Mouse (Mus musculus): ENCODE data around the gene Kras. TPM values are rescaled to one million over a fixed set of nuclear protein-coding genes. Genes with fewer than 3 reads are reported as not detected.
A peak's percentile ranks its signal among the peaks of the same experiment; 100 is the strongest.

Gene Kras
- 44.1 and 45.4 TPM in 2 replicates for polyA plus RNA-seq (2015; fragmentation: Nextera tagmentation; extraction: Ambion mirVana)

DNA sequence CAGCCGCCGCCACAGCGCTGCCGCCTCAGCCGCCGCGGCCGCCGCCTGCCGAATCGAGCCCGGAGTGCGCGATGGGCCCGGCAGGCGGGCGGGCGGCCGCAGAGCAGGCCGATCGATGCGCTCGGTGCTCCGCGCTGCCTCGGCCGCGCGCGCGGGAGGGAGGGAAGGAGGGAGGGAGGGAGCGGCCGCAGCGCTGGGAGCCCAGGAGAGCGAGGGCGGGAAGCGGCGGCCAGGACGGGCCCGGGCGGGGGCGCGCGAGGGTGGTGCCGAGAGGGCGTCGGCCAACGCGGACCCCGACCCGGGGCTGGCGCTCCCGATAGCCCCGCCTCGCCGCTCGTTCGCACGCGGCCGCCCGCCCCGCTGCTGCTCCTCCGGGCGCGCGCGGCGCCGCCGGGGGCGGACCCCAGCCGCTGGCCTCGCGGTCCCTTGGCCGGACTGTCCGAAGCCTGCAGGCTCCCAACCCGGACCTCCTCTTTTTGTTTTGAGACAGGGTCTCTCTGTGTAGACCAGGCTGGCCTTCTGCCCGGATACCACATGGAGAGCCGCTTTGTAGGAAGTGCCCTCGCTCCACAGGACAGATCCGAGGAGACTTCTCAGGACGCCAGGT, at the start of gene Kras:
Gene Kras (minus strand): TSS at position 55 of the 607 bp plus-strand sequence.
- Histone ChIP-seq H3K4me1 (ENCODE audit: control insufficient read depth, insufficient read depth, low read length) (peaks cover 11% of the 10 kb centered on the region), H3K27me3 (ENCODE audit: control insufficient read depth, insufficient read depth, low read length) (peaks cover 17% of the 10 kb centered on the region), H3K9me3 (replicated peaks; ENCODE audit: control insufficient read depth, low read length) (no peaks in the 10 kb centered on the region), H3K9ac (ENCODE audit: low read length) (peak within 1 kb of the TSS; percentile 95), H3K4me2 (ENCODE audit: low read depth, low read length) (peak within 1 kb of the TSS; percentile 95), H3K36me3 (ENCODE audit: control insufficient read depth, insufficient read depth) (no peaks in the 10 kb centered on the region), H3K4me3 (ENCODE audit: low read length) (peak within 1 kb of the TSS; percentile 93), H3K27ac (ENCODE audit: low read length) (peak within 1 kb of the TSS; percentile 70)
- under 1% methylated on average over 60 of the region's 83 CpGs for WGBS
- peak; percentile 92 for ATAC-seq (replicated peaks; ENCODE audit: extremely low read depth, insufficient read depth, low FRiP score)

DNA sequence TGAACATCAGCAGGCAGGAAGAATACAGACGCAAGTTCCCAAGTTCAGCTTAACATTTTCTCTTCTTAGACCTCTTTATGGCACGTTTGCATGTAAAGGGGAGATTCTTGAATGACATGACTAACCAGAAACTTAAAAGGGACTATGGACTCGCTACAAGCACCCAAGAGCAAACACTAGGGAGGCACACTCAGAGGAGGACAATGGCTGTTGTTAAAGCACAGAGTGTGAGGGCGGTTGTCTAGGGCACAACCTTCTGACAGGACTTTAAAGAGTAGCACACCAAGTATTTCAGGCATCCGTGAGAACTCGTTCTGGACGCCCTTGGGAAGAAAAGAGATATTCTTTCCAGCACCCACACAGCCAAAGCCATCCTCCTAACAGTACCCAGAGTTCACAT, 47.6 kb upstream of the Kras start:
- whole genome bisulfite sequencing: 49% methylated on average over 7 of the region's 7 CpGs
- H3K36me3 ChIP-seq (ENCODE audit: control insufficient read depth, insufficient read depth): no peaks in the 10 kb centered on the region
- peaks cover 2% of the 10 kb centered on the region; the same call in 1 of the 2 replicates for H3K9me3 ChIP-seq (replicated peaks; ENCODE audit: control insufficient read depth, low read length)
- no peak overlapping the region for H3K4me3 ChIP-seq (ENCODE audit: low read length)
- H3K4me1 ChIP-seq (ENCODE audit: control insufficient read depth, insufficient read depth, low read length): no peaks in the 10 kb centered on the region
- ATAC-seq (replicated peaks; ENCODE audit: extremely low read depth, insufficient read depth, low FRiP score): no peak
- no peak overlapping the region for H3K9ac ChIP-seq (ENCODE audit: low read length)
- no peak overlapping the region for H3K27ac ChIP-seq (ENCODE audit: low read length)
- no peak overlapping the region for H3K4me2 ChIP-seq (ENCODE audit: low read depth, low read length)
- H3K27me3 ChIP-seq (ENCODE audit: control insufficient read depth, insufficient read depth, low read length): peaks cover 54% of the 10 kb centered on the region

DNA sequence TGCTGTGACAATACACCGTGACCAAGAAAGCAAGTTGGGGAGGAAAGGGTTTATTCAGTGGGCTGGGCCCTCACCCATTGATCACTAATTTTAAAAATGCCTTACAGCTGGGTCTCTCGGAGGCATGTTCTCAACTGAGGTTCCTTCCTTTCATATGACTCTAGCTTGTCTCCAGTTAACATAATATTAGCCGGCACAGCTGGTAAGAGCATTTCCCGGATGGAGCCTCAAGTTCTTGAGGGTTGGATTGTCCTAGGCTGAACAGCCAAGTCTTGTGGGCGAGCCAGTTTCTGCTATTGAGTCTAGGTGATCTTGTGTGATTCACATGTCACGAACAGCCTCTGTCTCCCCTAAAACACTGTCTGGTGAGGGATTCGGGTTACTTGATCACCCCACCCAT, 46.9 kb upstream of the Kras start:
- peaks cover 47% of the 10 kb centered on the region for H3K27me3 ChIP-seq (ENCODE audit: control insufficient read depth, insufficient read depth, low read length)
- no peak overlapping the region for H3K9ac ChIP-seq (ENCODE audit: low read length)
- H3K9me3 ChIP-seq (replicated peaks; ENCODE audit: control insufficient read depth, low read length): peaks cover 2% of the 10 kb centered on the region; the same call in 1 of the 2 replicates
- H3K27ac ChIP-seq (ENCODE audit: low read length): no peak overlapping the region
- H3K4me2 ChIP-seq (ENCODE audit: low read depth, low read length): no peak overlapping the region
- no peaks in the 10 kb centered on the region for H3K36me3 ChIP-seq (ENCODE audit: control insufficient read depth, insufficient read depth)
- no peak for ATAC-seq (replicated peaks; ENCODE audit: extremely low read depth, insufficient read depth, low FRiP score)
- 83% methylated on average over 7 of the region's 7 CpGs for WGBS
- H3K4me3 ChIP-seq (ENCODE audit: low read length): no peak overlapping the region
- no peaks in the 10 kb centered on the region for H3K4me1 ChIP-seq (ENCODE audit: control insufficient read depth, insufficient read depth, low read length)

DNA sequence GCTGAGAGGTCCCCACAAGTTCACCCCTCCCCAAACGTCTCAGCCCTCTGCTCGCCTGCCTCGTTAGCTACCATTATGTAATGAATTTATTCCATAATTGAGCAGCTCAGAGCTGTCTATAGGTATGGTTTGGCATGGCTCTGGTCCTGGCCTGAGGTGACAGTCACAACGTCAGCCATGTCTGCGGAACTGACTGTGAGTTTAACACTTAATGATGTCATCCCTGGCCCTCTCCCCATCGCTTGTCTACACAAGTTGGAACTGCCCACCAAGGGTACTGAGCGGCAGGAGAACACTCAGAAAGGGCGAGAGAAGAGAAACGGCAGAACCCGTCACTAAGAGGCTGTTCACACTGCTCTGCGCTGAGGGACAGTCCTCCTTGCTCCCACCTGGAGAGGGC, 45.1 kb upstream of the Kras start:
- Histone ChIP-seq H3K27ac (ENCODE audit: low read length) (no peak overlapping the region), H3K4me2 (ENCODE audit: low read depth, low read length) (no peak overlapping the region), H3K27me3 (ENCODE audit: control insufficient read depth, insufficient read depth, low read length) (peaks cover 31% of the 10 kb centered on the region), H3K9ac (ENCODE audit: low read length) (no peak overlapping the region), H3K36me3 (ENCODE audit: control insufficient read depth, insufficient read depth) (no peaks in the 10 kb centered on the region), H3K4me3 (ENCODE audit: low read length) (no peak overlapping the region), H3K9me3 (replicated peaks; ENCODE audit: control insufficient read depth, low read length) (no peaks in the 10 kb centered on the region), H3K4me1 (ENCODE audit: control insufficient read depth, insufficient read depth, low read length) (0 out of 2 replicates have a peak, but pooled peaks cover 4% of the 10 kb centered on the region)
- peak; percentile 33; the same call in 1 of the 2 replicates for ATAC-seq (replicated peaks; ENCODE audit: extremely low read depth, insufficient read depth, low FRiP score)
- WGBS: 51% methylated on average over 11 of the region's 11 CpGs

DNA sequence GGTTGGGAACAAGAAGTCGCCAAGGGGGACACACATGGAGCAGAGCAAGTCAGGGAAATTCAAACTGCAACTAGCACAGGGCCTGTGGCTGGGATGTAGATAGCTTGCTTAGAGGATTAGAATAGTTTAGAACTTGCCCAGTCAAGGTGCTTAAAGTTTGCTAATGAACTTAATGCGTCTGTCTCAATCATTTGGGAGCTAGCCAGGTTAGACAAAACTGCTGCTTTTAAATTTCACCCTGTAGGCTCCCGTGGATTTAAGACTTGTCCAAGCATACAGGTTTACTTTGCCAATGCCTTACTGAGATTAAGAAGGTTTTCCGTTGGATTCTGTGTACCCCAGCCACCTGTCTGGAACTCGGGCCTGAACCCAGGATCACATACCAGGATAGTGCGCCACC, 43.1 kb upstream of the Kras start:
- Histone ChIP-seq H3K4me1 (ENCODE audit: control insufficient read depth, insufficient read depth, low read length) (0 out of 2 replicates have a peak, but pooled peaks cover 4% of the 10 kb centered on the region), H3K4me2 (ENCODE audit: low read depth, low read length) (no peak overlapping the region), H3K9ac (ENCODE audit: low read length) (no peak overlapping the region), H3K27ac (ENCODE audit: low read length) (no peak overlapping the region), H3K4me3 (ENCODE audit: low read length) (no peak overlapping the region), H3K36me3 (ENCODE audit: control insufficient read depth, insufficient read depth) (no peaks in the 10 kb centered on the region), H3K9me3 (replicated peaks; ENCODE audit: control insufficient read depth, low read length) (no peaks in the 10 kb centered on the region), H3K27me3 (ENCODE audit: control insufficient read depth, insufficient read depth, low read length) (peaks cover 26% of the 10 kb centered on the region)
- no peak for ATAC-seq (replicated peaks; ENCODE audit: extremely low read depth, insufficient read depth, low FRiP score)
- 83% methylated on average over 6 of the region's 6 CpGs for WGBS

DNA sequence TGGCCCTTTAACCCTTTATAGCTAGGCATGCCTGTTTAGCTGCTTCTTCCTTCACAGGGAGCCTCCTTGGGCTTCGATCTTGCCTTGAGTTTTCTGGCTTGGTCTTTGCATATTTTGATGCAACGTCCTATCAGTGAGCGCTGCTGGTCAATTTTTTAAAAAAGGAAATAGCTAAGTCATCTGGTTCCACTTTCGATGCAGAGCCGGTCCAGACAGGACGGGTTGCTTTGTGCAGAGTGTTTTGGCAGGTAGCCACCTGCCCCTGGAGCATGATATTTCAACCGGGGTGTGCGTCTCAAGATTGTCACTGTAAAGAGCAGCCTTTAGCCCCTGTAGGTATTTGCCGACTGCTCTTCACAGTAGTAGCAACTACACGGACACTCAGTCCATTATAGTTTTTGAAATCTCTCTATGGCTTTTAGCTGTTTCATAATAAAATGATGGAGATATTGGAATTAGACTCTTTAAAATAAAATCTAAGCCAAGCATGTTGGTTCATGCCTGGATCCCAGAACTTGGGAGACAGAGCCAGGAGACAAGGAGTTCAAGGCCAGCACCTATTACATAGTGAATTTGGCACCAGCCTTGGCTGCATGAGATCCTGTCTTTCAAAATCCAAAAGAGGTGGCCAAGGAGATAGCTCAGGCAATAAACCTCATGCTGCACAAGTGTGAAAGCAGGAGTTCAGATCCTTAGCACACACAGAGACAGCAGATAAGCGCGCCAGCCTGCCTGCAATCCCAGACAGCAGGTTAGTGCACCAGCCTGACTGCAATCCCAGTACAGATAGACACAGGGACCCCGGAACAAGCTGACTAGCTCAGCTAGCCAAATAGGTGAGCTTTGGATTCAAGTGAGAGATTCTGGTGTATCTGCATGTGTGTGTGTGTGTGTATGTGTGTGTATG, 41.6 kb upstream of the Kras start:
- no peaks in the 10 kb centered on the region for H3K36me3 ChIP-seq (ENCODE audit: control insufficient read depth, insufficient read depth)
- H3K27ac ChIP-seq (ENCODE audit: low read length): no peak overlapping the region
- H3K4me3 ChIP-seq (ENCODE audit: low read length): no peak overlapping the region
- 46% methylated on average over 13 of the region's 13 CpGs for WGBS
- 0 out of 2 replicates have a peak overlapping the region, but pooled peaks have one; percentile 27 for H3K4me2 ChIP-seq (ENCODE audit: low read depth, low read length)
- peak; percentile 56; the same call in 1 of the 2 replicates for ATAC-seq (replicated peaks; ENCODE audit: extremely low read depth, insufficient read depth, low FRiP score)
- no peak overlapping the region for H3K9ac ChIP-seq (ENCODE audit: low read length)
- H3K4me1 ChIP-seq (ENCODE audit: control insufficient read depth, insufficient read depth, low read length): 0 out of 2 replicates have a peak, but pooled peaks cover 4% of the 10 kb centered on the region
- no peaks in the 10 kb centered on the region for H3K9me3 ChIP-seq (replicated peaks; ENCODE audit: control insufficient read depth, low read length)
- H3K27me3 ChIP-seq (ENCODE audit: control insufficient read depth, insufficient read depth, low read length): peaks cover 26% of the 10 kb centered on the region

DNA sequence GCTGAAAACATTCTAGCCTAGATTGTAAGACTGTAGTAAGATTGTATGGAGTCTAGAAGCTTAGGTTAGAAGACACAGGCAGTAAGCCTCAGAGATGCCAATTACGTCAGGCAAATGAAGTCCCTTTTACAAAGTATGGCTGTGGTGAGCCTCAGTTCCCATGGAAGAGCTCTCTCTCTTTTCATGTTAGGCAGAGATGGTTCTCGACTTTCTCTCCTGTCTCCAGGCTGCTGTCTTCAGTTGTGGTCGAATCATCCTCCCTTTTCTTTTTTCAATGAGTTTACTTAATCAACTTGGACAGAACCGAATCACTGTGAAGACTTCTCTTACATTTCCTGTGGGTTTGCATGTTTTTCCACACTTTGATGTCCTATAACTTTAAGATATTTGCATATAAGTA, 35.6 kb upstream of the Kras start:
- H3K27ac ChIP-seq (ENCODE audit: low read length): no peak overlapping the region
- H3K9ac ChIP-seq (ENCODE audit: low read length): no peak overlapping the region
- H3K9me3 ChIP-seq (replicated peaks; ENCODE audit: control insufficient read depth, low read length): no peaks in the 10 kb centered on the region
- H3K36me3 ChIP-seq (ENCODE audit: control insufficient read depth, insufficient read depth): no peaks in the 10 kb centered on the region
- no peak overlapping the region for H3K4me3 ChIP-seq (ENCODE audit: low read length)
- no peaks in the 10 kb centered on the region for H3K4me1 ChIP-seq (ENCODE audit: control insufficient read depth, insufficient read depth, low read length)
- WGBS: 73% methylated on average over 4 of the region's 4 CpGs
- H3K27me3 ChIP-seq (ENCODE audit: control insufficient read depth, insufficient read depth, low read length): peaks cover 4% of the 10 kb centered on the region
- no peak for ATAC-seq (replicated peaks; ENCODE audit: extremely low read depth, insufficient read depth, low FRiP score)
- H3K4me2 ChIP-seq (ENCODE audit: low read depth, low read length): no peak overlapping the region

DNA sequence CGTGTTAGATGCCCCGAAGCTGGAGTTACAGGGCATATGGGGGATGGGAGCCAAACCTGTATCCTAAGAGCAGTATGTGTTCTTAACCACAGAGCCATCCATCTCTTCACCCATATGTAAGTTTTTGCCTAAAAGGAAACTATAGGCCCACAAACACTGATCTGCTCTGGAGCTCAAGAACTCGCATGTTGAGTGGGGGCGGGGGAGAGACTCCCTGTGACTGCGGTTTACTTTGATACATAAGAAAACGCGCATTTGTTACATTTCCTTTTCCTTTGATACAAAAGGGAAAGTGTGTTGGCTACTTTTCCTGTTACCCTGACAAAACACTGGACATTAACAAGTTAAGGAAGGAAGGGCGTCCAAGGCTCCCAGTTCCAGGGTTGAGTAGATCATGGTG, 34.2 kb upstream of the Kras start:
- no peaks in the 10 kb centered on the region for H3K4me1 ChIP-seq (ENCODE audit: control insufficient read depth, insufficient read depth, low read length)
- WGBS: 80% methylated on average over 8 of the region's 8 CpGs
- peaks cover 6% of the 10 kb centered on the region for H3K27me3 ChIP-seq (ENCODE audit: control insufficient read depth, insufficient read depth, low read length)
- no peaks in the 10 kb centered on the region for H3K9me3 ChIP-seq (replicated peaks; ENCODE audit: control insufficient read depth, low read length)
- no peaks in the 10 kb centered on the region for H3K36me3 ChIP-seq (ENCODE audit: control insufficient read depth, insufficient read depth)
- H3K4me3 ChIP-seq (ENCODE audit: low read length): no peak overlapping the region
- H3K4me2 ChIP-seq (ENCODE audit: low read depth, low read length): no peak overlapping the region
- H3K9ac ChIP-seq (ENCODE audit: low read length): no peak overlapping the region
- no peak overlapping the region for H3K27ac ChIP-seq (ENCODE audit: low read length)
- no peak for ATAC-seq (replicated peaks; ENCODE audit: extremely low read depth, insufficient read depth, low FRiP score)
